Mouse (Mus musculus): ENCODE measurements around the gene Gm21773.
"Not testable (repeated sequence)": the region's sequence is repeated elsewhere in the genome, so short reads cannot be mapped to it uniquely, and the experiment has no call there.

The Gm21773 gene

GRCm38 (mm10) chrY:25309260-25309659, at the start of gene Gm21773:
TSS of gene Gm21773 (minus strand) at chrY:25309360.
- in situ Hi-C loops (cut with MseI, MboI), result not testable (repeated sequence)

Measured in mouse trophoblast stem cell (cell line).